Mouse (Mus musculus) layer of hippocampus, adult 9-10 months (tissue): ENCODE data around the gene C1qtnf3.

ENCODE experiments used
- DNase-seq: peaks from one replicate; pipeline ENCODE4 v3.0.0; 2022; ENCODE audit warnings: low spot score

The C1qtnf3 gene

GRCm38 (mm10) chr15:10951951-10952759 is at the start of gene C1qtnf3:
Gene C1qtnf3, plus strand, starts transcription at chr15:10952332.
- DNase-seq, result no peak

GRCm38 (mm10) chr15:10902360-10902759 is 49.8 kb upstream of the C1qtnf3 start:
- DNase-seq, result no peak

- no peak for DNase-seq
Measured at GRCm38 (mm10) chr15:10916611-10917311, 35.4 kb upstream of the C1qtnf3 start.

- DNase-seq, result no peak
Measured at GRCm38 (mm10) chr15:10917312-10917660, 34.8 kb upstream of the C1qtnf3 start.

DNA sequence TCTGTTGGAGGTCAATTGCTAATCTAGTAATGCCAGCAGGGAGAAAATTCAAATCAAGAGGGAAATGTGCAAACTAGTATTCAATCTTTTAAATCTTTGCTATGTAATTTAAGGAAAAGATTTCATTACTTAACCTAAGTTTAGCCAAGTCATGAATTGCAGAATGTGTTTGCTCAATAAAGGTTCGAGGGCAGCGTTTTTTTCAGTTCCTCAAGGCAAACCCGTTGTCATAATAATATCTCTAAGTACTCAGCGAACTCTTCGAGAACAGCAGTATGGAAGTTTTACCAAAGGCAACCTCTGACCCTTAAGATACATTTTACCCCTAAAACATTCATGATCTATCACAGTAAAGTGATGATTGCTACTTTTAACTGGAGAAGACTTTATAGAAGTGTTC is 31.9 kb upstream of the C1qtnf3 start:
- DNase-seq, result no peak

- no peak for DNase-seq
Measured at GRCm38 (mm10) chr15:10921064-10921463, 31.1 kb upstream of the C1qtnf3 start.

- no peak for DNase-seq
Measured at GRCm38 (mm10) chr15:10922061-10922460, 30.1 kb upstream of the C1qtnf3 start.

DNA sequence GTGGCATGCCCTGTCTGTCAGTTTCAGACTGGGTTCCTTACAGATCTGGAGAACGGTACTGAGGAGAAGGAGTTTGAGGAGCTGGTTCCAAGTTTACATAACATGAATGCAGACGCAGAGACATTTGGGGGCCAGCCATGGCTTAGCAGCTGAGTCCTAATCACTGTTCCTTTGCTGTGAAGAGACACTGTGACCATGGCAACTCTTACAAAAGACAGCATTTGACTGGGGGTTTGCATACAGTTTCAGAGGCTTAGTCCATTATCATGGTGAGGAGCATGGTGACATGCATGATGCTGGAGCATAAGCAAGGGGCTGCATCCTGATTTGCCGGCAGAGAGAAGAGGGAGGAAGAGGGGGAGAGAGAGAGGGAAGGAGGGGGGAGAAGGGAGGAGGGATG is 29.6 kb upstream of the C1qtnf3 start:
- no peak for DNase-seq

GRCm38 (mm10) chr15:10923076-10923995 is 28.8 kb upstream of the C1qtnf3 start:
- DNase-seq, result no peak

- DNase-seq, result no peak
Measured at GRCm38 (mm10) chr15:10927325-10927724, 24.8 kb upstream of the C1qtnf3 start.

GRCm38 (mm10) chr15:10928633-10929270 is 23.4 kb upstream of the C1qtnf3 start:
- no peak for DNase-seq

DNA sequence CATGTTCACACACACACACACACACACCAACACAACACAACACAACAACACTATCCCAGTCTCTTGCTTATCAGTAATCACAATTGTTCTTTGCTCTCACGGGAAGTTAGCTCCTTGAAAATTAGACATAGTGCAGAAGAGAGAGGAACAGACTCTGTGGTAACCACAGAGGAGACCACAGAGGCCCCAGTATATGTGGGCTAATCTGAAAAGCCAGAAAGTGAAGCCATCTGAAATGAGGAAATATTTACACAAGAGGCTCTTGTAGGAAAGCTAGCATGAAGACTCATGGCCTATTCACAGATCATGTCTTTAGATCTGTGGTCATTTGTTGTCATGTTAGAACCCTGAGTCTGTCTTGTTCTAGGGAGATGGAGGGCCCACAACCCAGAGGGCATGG is 18.2 kb upstream of the C1qtnf3 start:
- no peak for DNase-seq

DNA sequence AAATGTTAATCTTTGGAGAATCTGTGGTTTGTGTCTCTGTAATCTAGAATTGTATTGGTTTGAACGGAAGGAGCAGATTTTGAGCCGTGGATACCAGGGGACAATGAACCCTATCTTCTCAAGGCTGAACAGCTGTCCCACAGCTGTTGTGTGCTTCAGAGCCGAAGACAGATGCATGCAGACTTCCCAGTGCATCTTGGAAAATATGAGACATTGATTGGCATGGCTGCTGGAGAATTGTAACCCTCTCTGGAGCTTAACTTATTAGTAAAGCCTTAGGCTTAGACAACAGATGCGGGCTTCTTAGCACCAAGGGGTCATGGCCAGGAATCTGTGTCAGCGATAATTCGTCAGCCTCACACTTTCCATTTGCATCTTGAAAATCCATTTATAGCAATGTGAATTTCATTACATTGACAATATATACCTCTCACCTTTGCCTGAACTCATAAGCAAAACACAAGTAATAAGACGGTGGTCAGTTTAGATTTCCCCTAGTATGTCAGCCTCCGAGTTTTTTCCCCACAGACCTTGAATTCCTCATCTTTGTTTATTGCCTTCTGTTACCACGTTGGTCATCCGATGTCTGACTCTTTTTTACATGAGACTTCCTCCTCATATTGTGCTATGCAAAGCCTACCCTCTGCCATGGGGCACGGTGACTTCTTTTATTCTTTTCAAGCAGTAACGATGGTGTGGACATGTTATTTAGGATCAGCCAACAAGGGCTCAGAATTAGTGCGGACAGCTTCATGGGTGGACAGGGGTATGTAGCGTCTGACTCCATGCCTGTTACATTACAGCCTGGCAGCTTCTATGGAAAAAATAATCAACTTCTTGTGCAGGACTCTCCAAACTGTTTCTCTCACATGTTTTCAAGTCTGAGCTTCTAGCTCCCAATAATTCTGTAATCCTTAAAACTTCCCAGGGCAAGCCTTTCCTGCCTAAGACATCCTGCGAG is 11.7 kb upstream of the C1qtnf3 start:
- no peak for DNase-seq

- no peak for DNase-seq
Measured at GRCm38 (mm10) chr15:10941901-10942300, 10.2 kb upstream of the C1qtnf3 start.

- no peak for DNase-seq
Measured at GRCm38 (mm10) chr15:10947852-10948251, 4.3 kb upstream of the C1qtnf3 start.

- no peak for DNase-seq
Measured at GRCm38 (mm10) chr15:10952760-10953305, 701 bp downstream of the C1qtnf3 start.

DNA sequence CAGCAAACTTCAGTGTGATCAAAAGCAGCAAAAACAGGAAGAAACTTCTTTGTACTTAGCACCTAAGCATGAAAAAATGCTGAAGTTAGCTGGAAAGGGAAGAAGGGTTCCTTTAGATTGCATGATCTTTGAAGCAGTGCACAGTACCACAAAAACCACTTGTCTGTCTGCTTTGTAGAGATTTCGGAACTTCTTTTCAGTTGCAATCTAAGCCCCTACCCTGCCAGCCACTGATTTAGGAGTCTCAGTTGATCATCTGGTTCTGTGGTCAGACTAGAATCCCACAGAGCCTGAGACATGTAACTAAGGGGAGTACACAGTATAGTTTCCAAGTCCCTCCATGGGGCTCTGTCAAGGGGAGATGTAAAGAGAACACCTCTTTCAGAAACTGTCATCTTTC is 1.3 kb downstream of the C1qtnf3 start:
- no peak for DNase-seq

DNA sequence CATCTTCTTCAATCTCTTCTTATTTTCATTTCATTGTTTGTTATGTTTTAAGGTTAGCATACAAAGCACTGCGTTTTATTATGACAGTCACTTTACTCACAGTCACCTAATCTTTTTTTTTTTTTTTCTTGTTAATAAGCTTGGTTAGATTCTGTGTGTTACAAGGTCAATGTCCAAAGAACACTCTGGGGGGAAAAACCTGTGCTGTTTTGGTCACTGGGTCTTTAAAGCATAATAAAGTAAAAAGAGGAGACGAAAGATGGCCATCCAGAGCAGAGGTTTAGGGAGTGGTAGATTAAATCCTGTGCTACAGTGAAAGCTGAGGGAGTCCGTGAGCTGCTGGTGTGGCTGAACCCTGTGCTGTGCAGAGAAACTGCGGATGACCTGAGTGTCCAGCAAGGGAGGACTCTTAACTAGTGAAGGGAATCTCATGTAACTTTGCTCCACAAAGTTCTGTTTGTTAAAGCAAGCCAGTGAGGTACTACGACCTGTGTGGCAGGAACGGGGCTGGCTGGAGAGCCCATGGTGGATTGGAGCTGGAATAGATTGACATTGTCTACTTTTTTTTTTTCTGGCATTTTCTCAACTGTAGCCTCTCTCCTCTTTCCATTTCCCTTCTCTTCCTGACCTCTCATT is 2.4 kb downstream of the C1qtnf3 start:
- no peak for DNase-seq

DNA sequence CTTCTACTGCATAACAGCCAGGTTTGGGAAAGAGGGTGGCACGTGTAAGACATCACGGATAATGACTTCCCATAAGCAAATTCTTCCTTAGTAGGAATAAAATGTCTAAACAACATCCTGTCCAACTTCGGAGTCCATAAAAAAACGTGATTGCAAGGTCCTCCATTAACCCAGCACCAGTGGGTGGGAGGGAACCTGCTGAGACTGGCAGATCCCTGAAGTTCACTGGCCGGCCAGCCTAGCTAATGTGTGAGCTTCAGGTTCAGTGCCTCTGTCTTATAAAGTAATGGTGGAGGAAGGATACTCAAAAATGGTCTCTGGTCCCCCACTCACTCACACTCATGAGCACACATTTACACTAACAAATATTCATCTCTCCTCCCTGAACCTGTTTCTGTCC is 3.0 kb downstream of the C1qtnf3 start:
- no peak for DNase-seq

DNA sequence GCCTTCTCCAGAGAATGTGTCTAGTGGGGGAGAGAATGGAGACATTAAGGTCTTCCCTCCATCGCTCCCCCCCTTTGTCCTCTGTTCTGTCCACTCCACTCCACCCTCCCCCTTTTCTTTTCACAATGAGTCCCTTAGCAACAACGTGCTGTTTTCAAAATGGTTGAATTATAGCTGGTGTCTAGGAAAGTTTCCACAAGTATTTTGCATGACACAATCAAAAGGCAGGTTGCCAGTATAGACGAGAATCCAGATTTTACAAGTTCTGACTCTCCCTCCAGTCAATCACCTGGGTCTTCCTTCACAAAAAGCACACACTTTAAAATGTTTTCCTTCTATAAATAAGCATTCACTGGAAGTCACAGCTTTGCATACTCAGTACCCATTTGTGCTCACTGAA is 4.6 kb downstream of the C1qtnf3 start:
- no peak for DNase-seq
